Mouse (Mus musculus): ENCODE measurements at regions not wholly inside any gene's neighbourhood (a gene's known extent, or its start where the extent isn't known, plus 50 kb on each side); places are given as distances from the start of the nearest gene placed in this dataset.
A peak's percentile ranks its signal among the peaks of the same experiment; 100 is the strongest.

- Histone ChIP-seq H3K4me3 (replicated peaks) (no peak overlapping the region), H3K4me2 (no peak overlapping the region), H3K27me3 (replicated peaks) (no peaks in the 10 kb centered on the region), H3K4me1 (0 out of 2 replicates have a peak, but pooled peaks cover 2% of the 10 kb centered on the region), H3K9me3 (replicated peaks) (no peaks in the 10 kb centered on the region), H3K27ac (replicated peaks) (no peak overlapping the region; the same call in 1 of the 2 replicates), H3K9ac (replicated peaks) (no peak overlapping the region), H3K36me3 (no peaks in the 10 kb centered on the region)
- 59% methylated on average over 4 of the region's 4 CpGs for WGBS
- no peak for ATAC-seq (ENCODE audit: low FRiP score)
Observed at GRCm38 (mm10) chr14:66441825-66442224, 432.8 kb upstream of the Gulo start.

GRCm38 (mm10) chr14:66438572-66438971, 429.6 kb upstream of the Gulo start:
- no peak overlapping the region for H3K4me2 ChIP-seq
- H3K27ac ChIP-seq (replicated peaks): no peak overlapping the region
- no peaks in the 10 kb centered on the region for H3K36me3 ChIP-seq
- 98% methylated on average over 1 of the region's 1 CpGs for WGBS
- no peak overlapping the region for H3K4me3 ChIP-seq (replicated peaks)
- ATAC-seq (ENCODE audit: low FRiP score): no peak
- no peaks in the 10 kb centered on the region for H3K9me3 ChIP-seq (replicated peaks)
- H3K27me3 ChIP-seq (replicated peaks): no peaks in the 10 kb centered on the region
- no peak overlapping the region for H3K9ac ChIP-seq (replicated peaks)
- H3K4me1 ChIP-seq: 0 out of 2 replicates have a peak, but pooled peaks cover 2% of the 10 kb centered on the region

- Histone ChIP-seq H3K27me3 (replicated peaks) (no peaks in the 10 kb centered on the region), H3K27ac (replicated peaks) (no peak overlapping the region), H3K9me3 (replicated peaks) (no peaks in the 10 kb centered on the region), H3K4me2 (no peak overlapping the region), H3K4me3 (replicated peaks) (no peak overlapping the region), H3K4me1 (0 out of 2 replicates have a peak, but pooled peaks cover 2% of the 10 kb centered on the region), H3K36me3 (no peaks in the 10 kb centered on the region), H3K9ac (replicated peaks) (no peak overlapping the region)
- WGBS: 92% methylated on average over 1 of the region's 1 CpGs
- no peak for ATAC-seq (ENCODE audit: low FRiP score)
Observed at GRCm38 (mm10) chr14:66438001-66438400, 429.0 kb upstream of the Gulo start.

- 91% methylated on average over 5 of the region's 5 CpGs for WGBS
- no peak overlapping the region for H3K27ac ChIP-seq (replicated peaks)
- no peak overlapping the region for H3K4me3 ChIP-seq (replicated peaks)
- no peak overlapping the region for H3K4me2 ChIP-seq
- H3K9ac ChIP-seq (replicated peaks): no peak overlapping the region
- no peaks in the 10 kb centered on the region for H3K9me3 ChIP-seq (replicated peaks)
- H3K4me1 ChIP-seq: no peaks in the 10 kb centered on the region
- ATAC-seq (ENCODE audit: low FRiP score): no peak
- H3K27me3 ChIP-seq (replicated peaks): no peaks in the 10 kb centered on the region
- H3K36me3 ChIP-seq: no peaks in the 10 kb centered on the region
Observed at GRCm38 (mm10) chr14:66431630-66432029, 422.6 kb upstream of the Gulo start.

- Histone ChIP-seq H3K27ac (replicated peaks) (no peak overlapping the region), H3K4me3 (replicated peaks) (no peak overlapping the region), H3K27me3 (replicated peaks) (no peaks in the 10 kb centered on the region), H3K4me2 (no peak overlapping the region), H3K9me3 (replicated peaks) (no peaks in the 10 kb centered on the region), H3K9ac (replicated peaks) (no peak overlapping the region), H3K36me3 (no peaks in the 10 kb centered on the region), H3K4me1 (peaks cover 14% of the 10 kb centered on the region)
- WGBS: 12% methylated on average over 5 of the region's 5 CpGs
- peak; percentile 47; the same call in 1 of the 2 replicates for ATAC-seq (ENCODE audit: low FRiP score)
Observed at GRCm38 (mm10) chr14:66424141-66424540, 415.1 kb upstream of the Gulo start.

Data from neural tube, embryonic 15.5 days (tissue).